Mouse (Mus musculus) E14TG2a.4 (cell line): ENCODE measurements around the gene Alpk3.

Experiments used
- CTCF ChIP-seq: conservative IDR thresholded peaks from 2 replicates; pipeline ENCODE4 v1.5.1; 2014; ENCODE audit warnings: low read length
- NANOG ChIP-seq: IDR thresholded peaks from 2 replicates; pipeline ENCODE4 v1.6.1; 2014; ENCODE audit warnings: borderline replicate concordance, low read length, mixed read lengths
- POU5F1 ChIP-seq: IDR thresholded peaks from 2 replicates; pipeline ENCODE4 v1.6.1; 2014; ENCODE audit warnings: low read length, borderline replicate concordance

GRCm38 (mm10) chr7:81134614-81135067, 77.2 kb downstream of the Alpk3 start:
- TF ChIP-seq CTCF (no peak), POU5F1 (no peak), NANOG (no peak)
